Mouse (Mus musculus): ENCODE measurements around the gene Ccl9. TPM values are rescaled to one million over a fixed set of nuclear protein-coding genes. Genes with fewer than 3 reads are reported as not detected.

Gene Ccl9
- not detected for polyA plus RNA-seq (2017; shearing (Covaris generic))

DNA sequence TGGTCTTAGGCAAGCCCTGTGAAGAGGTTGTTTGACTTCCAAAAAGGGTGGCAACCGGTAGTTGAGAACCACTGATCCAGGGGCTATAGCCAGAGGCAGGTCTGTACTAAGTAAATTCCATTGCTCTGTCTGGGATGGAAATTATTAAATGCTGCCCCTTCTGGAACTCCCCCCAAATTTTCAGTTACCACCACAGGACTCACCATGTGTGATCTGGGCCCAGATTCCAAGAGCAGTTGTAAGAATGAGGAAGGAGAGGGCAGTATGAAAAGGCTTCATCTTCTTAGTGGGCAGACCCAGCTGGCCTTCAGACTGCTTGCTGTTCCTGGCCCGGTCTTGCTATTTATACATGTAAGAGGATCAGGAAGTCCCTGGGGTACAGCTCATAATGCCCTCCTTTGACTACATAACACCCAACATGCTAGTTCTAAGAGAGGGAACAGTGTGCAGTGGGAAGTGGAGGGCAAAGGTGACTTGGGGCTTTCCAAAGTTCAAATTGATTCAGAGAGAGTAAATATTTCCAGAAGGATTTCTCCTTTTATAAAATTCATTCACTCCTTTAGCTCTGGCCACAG is at the start of gene Ccl9:
Gene Ccl9 (minus strand): TSS at position 451 of the 575 bp plus-strand sequence.

DNA sequence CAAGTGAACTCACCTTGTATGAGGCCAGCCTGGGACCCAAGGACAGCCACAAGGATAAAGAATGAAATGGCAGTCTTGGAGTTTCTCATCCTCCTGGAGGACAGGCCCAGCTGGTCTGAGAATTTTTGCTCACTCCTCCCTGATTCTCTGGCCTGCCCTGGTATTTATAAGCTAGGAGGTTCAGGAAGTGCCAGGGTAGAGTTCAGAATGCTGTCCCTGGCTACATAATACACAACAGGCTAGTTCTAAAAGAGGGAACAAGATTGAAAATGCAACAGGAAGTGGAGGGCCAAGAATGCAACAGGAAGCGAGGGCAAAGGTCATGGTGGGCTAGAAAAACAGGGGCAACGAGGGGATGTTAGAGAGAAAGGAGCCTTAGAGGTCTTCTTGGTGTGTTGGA is 14.4 kb upstream of the Ccl9 start, which contains the start of gene Ccl6:
Gene Ccl6 (minus strand): TSS at position 235 of the 400 bp plus-strand sequence.

GRCm38 (mm10) chr11:83530360-83530759 is 48.1 kb downstream of the Ccl9 start, which contains the start of gene Ccl5:
Gene Ccl5 (minus strand): TSS chr11:83530518.

Other genes with a start within 250 kb of the Ccl9 start
- not detected for gene Rasl10b, start 169.5 kb downstream of the Ccl9 start, polyA plus RNA-seq (2017; shearing (Covaris generic))
- not detected for gene Gas2l2, start 149.2 kb downstream of the Ccl9 start, polyA plus RNA-seq (2017; shearing (Covaris generic))
- 0.87 TPM for gene 1700020L24Rik, start 141.0 kb downstream of the Ccl9 start, polyA plus RNA-seq (2017; shearing (Covaris generic))
- gene Mmp28, start 115.6 kb downstream of the Ccl9 start, polyA plus RNA-seq (2017; shearing (Covaris generic)): not detected
- gene Taf15, start 105.5 kb downstream of the Ccl9 start, polyA plus RNA-seq (2017; shearing (Covaris generic)): 22.8 TPM
- not detected for gene Heatr9, start 56.5 kb downstream of the Ccl9 start, polyA plus RNA-seq (2017; shearing (Covaris generic))
- gene Ccl5, start 48.1 kb downstream of the Ccl9 start, polyA plus RNA-seq (2017; shearing (Covaris generic)): 1.4 TPM
- gene Ccl6, start 14.5 kb upstream of the Ccl9 start, polyA plus RNA-seq (2017; shearing (Covaris generic)): not detected
- gene Rpl9-ps1, start 67.0 kb upstream of the Ccl9 start, polyA plus RNA-seq (2017; shearing (Covaris generic)): not detected
- gene Ccl3, start 70.7 kb upstream of the Ccl9 start, polyA plus RNA-seq (2017; shearing (Covaris generic)): not detected
- not detected for gene Ccl4, start 83.9 kb upstream of the Ccl9 start, polyA plus RNA-seq (2017; shearing (Covaris generic))
- gene Wfdc17, start 125.4 kb upstream of the Ccl9 start, polyA plus RNA-seq (2017; shearing (Covaris generic)): not detected
- gene Wfdc18, start 130.4 kb upstream of the Ccl9 start, polyA plus RNA-seq (2017; shearing (Covaris generic)): not detected
- gene Wfdc21, start 168.3 kb upstream of the Ccl9 start, polyA plus RNA-seq (2017; shearing (Covaris generic)): not detected
- gene Heatr6, start 175.1 kb upstream of the Ccl9 start, polyA plus RNA-seq (2017; shearing (Covaris generic)): 32.1 TPM

Data from naive thymus-derived CD4-positive, alpha-beta T cell, adult 5 months (primary cell).